Mouse (Mus musculus): ENCODE measurements at regions not wholly inside any gene's neighbourhood (a gene's known extent, or its start where the extent isn't known, plus 50 kb on each side); places are given as distances from the start of the nearest gene placed in this dataset.

- no peak for DNase-seq (ENCODE audit: low spot score)
Measured at GRCm38 (mm10) chr8:24284966-24285365, 440.7 kb downstream of the Adam3 start.

GRCm38 (mm10) chr8:24283901-24284405 is 441.7 kb downstream of the Adam3 start:
- DNase-seq (ENCODE audit: low spot score), result no peak

DNA sequence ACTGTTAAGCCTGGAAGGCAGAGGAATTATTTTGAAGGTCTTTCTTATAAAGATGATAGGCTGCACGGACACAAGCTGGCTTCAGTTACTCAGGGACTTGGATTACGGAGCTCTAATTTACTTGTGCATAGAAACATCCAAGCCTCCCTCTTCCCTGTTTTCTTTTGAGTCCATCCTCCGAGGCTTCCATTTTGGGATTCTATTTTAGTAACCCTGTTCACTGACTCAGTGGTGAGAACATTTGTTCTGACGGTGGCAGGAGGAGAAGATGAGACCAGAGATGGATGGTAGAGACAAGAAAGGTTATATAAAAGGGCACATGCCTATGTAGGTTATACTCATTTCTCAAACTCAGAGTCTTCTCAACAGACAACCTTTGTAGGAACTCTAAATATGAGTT is 445.4 kb downstream of the Adam3 start:
- no peak for DNase-seq (ENCODE audit: low spot score)

DNA sequence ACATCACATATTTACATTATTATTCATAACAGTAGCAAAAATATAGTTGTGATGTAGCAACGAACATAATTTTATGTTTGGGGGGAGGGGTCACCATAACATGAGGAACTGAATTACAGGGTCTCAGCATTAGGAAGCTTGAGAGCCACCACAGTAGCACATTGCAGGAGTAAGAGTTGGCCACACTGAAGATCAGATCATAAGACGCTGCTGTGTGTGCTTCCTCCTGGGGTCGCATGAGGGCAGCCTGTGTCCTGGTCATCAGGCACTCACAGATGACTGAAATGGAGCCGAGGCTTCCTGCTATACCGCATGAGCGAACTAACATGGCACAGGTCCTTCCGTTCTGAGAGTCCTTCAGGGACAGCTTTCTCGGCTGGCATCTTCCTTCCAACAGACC is 447.3 kb downstream of the Adam3 start:
- no peak for DNase-seq (ENCODE audit: low spot score)

DNA sequence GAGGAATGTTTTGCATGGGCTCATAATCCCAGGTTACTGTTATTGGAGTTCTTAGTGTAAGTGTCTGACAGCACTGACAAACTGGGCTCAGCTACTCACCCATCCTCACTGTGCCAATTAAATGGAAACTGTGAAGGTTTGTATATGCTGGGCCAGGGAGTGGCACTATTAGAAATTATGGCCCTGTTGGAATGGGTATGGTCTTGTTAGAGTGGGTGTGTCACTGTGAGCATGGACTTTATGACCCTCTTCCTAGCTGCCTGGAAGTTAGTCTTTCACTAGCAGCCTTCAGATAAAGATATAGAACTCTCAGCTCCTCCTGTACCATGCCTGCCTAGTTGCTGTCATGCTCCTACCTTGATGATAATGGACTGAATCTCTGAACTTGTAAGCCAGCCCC is 464.3 kb downstream of the Adam3 start:
- no peak for DNase-seq (ENCODE audit: low spot score)

- DNase-seq (ENCODE audit: low spot score), result no peak
Measured at GRCm38 (mm10) chr8:24258622-24259021, 467.0 kb downstream of the Adam3 start.

DNA sequence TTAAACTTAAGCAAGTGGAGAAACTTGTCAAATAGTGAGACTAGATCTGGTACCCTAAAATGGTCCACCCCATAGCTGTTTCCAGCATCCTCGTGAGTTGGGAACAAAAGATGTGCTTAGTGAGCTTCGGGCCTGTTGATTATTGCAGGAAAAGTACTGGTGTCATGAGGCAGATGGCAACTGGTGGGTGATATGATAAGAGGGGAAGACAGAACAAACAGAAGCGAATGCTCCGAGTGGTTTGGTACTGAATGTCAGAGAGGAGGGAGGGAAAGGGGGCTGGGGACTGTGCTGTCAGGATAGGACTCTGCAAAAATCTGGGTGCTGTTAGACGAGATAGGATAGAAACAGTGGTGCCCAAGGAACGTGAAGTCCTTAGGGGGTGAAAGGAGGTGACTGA is 483.4 kb downstream of the Adam3 start:
- no peak for DNase-seq (ENCODE audit: low spot score)

DNA sequence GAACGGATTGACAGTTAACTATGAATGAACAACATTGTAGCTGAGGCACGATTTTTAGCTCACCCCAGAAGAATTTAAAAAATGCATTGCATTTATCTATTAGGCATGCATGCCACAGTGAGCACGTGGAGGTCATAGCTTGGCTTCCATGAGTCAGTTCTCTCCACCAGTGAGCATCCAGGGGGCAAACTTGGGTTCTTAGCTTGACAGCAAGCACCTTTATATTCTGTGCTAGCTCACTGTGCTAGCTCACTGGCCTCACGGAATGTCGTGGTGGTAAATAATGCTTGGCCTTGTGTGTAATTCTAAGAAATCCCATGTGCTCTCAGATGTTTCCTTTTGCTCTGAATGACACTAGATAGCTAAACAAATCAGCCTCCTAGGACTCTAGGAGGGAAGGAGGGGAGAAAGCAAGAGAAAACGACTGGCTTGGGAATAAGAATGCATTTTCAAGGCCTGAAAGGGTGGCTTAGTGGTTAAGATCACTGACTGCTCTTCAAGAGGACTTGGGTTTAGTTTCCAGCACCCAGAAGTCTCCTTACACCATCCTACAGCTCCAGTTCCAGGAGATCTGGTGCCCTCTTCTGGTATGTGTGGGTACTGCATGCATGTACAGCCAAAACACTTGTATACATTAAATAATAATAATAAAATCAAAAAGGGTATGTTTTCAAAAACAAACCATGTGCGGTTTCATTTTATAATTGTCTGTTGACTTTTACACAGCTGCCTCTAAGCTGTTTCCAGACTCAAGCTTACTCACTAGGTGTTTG is 485.3 kb downstream of the Adam3 start:
- no peak for DNase-seq (ENCODE audit: low spot score)

DNA sequence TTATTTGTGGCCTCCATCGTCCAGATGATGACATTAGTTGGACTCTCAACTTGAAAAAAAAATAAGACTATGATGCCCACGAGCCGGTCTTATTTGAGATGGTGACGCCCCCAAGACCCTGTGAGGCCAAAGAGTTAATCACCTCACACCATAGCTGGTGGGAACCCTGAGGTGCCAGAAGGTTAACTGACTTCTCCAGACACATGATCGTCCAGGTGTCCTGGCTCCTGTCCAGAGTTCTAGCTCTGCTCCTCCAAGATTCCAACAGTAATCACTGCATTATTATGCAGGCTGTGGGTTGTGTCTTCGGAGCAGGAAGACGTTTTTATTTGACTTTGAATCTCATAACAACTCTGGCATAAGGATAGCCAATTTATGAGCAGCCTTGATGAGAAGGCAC is 490.7 kb downstream of the Adam3 start:
- no peak for DNase-seq (ENCODE audit: low spot score)

DNA sequence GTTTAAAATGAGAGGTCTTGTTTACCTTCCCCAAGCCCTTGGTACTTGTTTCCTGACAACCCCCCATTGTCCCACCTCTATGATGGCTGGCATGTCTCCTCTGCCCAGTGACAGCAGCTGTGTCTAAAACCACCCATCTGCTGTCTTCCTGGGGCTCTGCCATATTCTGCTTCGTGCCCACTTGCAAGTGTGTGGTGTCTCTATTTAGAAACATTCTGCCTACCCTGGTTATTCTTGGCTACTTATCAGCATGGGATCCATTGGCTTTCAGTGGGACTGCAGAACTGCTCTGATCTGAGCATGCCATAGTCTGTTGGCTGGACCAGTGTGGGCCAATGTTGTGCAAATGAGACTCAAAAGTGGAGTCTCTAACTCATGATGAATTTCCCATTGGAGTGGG is 497.5 kb downstream of the Adam3 start:
- no peak for DNase-seq (ENCODE audit: low spot score)

DNA sequence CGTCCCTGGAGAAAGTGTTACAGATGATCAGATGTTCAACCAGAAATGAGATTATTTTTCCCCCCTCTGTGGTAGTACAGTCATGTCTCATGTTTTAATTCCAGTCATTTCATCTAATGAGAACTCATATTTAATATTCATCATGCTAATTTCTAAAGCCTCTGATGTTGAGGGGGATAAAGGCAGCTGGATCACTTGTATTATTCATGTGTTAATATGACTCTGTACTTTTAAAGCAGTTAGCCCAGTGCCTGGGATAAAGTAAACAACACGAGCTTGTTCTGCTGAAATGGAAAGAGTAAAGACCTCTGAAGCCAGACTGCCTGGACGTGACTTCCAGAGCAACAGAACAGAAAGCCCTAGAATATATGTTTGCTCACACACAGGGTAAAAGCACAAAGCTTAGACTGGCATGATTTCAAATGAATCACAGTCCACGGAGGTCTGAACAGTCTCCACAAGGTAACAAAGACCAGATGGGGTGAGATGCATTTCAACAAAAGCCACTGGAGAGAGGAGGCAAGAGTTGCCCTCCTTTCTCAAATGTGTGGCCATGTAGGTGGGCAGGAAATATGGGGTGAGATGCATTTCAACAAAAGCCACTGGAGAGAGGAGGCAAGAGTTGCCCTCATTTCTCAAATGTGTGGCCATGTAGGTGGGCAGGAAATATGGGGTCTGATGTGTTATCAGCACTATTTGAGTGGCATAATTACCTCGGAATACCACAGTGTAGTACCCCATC is 498.1 kb downstream of the Adam3 start:
- DNase-seq (ENCODE audit: low spot score), result no peak

- no peak for DNase-seq (ENCODE audit: low spot score)
Measured at GRCm38 (mm10) chr8:24220222-24220621, 505.4 kb downstream of the Adam3 start.

DNA sequence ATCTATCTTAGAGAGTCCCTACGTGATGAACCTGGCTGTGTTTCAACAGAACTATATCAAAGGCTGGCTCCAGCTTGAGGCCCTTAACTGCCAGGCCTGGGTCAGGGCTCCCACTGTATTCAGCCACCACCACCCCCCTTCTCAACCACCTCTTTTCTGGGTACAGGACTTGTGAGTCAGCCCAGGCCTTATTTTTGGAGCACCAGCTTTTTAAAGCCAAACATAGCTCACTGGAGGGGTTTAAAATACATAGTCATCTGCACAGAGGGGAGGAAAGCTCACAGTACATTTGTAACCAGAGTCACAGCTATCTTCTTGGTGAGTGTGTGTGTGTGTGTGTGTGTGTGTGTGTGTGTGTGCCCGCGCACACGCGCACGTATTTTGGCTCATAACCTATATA is 509.0 kb downstream of the Adam3 start:
- no peak for DNase-seq (ENCODE audit: low spot score)

GRCm38 (mm10) chr8:24215510-24216138 is 510.0 kb downstream of the Adam3 start:
- no peak for DNase-seq (ENCODE audit: low spot score)

DNA sequence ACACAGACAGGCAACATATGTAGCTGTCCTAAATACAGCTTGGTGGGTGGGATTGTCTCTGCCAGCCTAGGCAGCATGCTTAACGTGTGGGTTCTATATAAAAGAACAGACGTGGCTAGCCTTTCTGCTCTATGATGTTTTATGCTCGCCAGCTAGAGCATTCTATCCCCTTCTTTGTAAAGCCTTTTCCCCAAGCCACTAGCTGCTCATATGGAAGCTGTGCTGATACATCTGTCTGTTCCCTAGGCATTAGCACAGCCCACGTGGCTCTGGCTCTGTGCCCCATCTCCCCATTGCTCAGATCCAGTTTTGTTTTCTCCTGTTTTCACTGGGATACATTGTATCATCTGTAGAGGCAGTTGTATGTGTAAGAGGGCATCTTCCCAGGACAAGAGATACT is 511.3 kb downstream of the Adam3 start:
- DNase-seq (ENCODE audit: low spot score), result no peak

GRCm38 (mm10) chr8:24212216-24213200 is 513.1 kb downstream of the Adam3 start:
- DNase-seq (ENCODE audit: low spot score), result no peak

GRCm38 (mm10) chr8:24211091-24211490 is 514.6 kb downstream of the Adam3 start:
- DNase-seq (ENCODE audit: low spot score), result no peak

Data from spleen, adult 12 weeks (tissue).